In the genomic region with DNA sequence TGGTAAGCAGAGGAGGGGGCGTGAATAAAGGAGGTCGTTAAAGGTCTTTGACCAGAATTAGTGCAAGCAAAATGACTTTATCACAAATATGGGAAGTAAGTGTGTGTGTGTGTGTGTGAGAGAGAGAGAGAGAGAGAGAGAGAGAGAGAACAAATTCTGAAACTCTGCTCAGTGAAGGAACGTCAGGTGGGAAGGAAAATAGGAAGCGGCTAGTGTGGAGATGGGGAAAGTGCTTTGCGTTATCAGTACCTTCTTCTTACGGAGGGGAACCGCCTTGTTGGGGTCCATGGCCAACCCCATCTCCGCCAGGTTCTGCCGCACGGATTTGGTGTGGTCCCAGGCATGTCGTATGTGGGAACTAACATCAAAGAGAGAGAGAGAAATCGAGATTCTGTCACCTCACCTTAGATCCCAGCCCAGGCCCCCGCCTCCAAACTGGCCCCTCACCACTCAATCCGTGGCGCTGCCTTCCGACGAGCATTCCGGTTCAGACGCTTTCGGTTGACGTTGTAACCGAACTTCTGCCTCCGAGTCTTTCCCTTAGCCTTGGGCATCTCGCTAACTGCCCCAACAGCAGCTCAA, we compare ENCODE assay signal across 8 mouse cellular contexts. TPM values are rescaled to one million over a fixed set of nuclear protein-coding genes. Genes with fewer than 3 reads are reported as not detected.
DNase-seq lines count a peak whose midpoint lies in the region; ATAC-seq and TF ChIP-seq lines count a peak whose summit lies in the region.

No protein-coding gene starts in this region.

- peak overlapping the region; percentile 34 for H3K27ac ChIP-seq in kidney, embryonic 16.5 days (ENCODE audit: low read length)
- no peak overlapping the region for H3K27ac ChIP-seq in cortical plate, adult 2 months (ENCODE audit: insufficient read depth, low read length)
- H3K27ac ChIP-seq in intestine, embryonic 14.5 days (ENCODE audit: low read depth): no peak overlapping the region
- H3K27ac ChIP-seq in midbrain, embryonic 16.5 days (ENCODE audit: low read length): 0 out of 2 replicates have a peak overlapping the region, but pooled peaks have one; percentile 15

- no peaks in the 10 kb centered on the region for H3K9me3 ChIP-seq in kidney, embryonic 16.5 days (ENCODE audit: low read length)
- H3K9me3 ChIP-seq in intestine, embryonic 14.5 days (ENCODE audit: control insufficient read depth, low read length): no peaks in the 10 kb centered on the region
- H3K9me3 ChIP-seq in midbrain, embryonic 16.5 days (replicated peaks; ENCODE audit: control insufficient read depth, low read length, poor library complexity, severe bottlenecking): no peaks in the 10 kb centered on the region

- WGBS in kidney, embryonic 16.5 days: 1% methylated on average over 24 of the region's 24 CpGs
- 1% methylated on average over 24 of the region's 24 CpGs for WGBS in intestine, embryonic 14.5 days
- 2% methylated on average over 24 of the region's 24 CpGs for WGBS in midbrain, embryonic 16.5 days

- peaks cover 25% of the 10 kb centered on the region for H3K36me3 ChIP-seq in kidney, embryonic 16.5 days (ENCODE audit: insufficient read depth, low read length)
- peaks cover 51% of the 10 kb centered on the region for H3K36me3 ChIP-seq in intestine, embryonic 14.5 days (ENCODE audit: control insufficient read depth, insufficient read depth, low read length)
- H3K36me3 ChIP-seq in midbrain, embryonic 16.5 days (ENCODE audit: control insufficient read depth, insufficient read depth, low read length): peaks cover 5% of the 10 kb centered on the region; the same call in 1 of the 2 replicates

- TF ChIP-seq POLR2A in cortical plate, adult 2 months (IDR thresholded peaks at IDR 0.05; ENCODE audit: extremely low read depth, insufficient read depth, low read length): no peak

- no peaks in the 10 kb centered on the region for H3K27me3 ChIP-seq in kidney, embryonic 16.5 days (ENCODE audit: insufficient read depth, low read length)
- no peaks in the 10 kb centered on the region for H3K27me3 ChIP-seq in intestine, embryonic 14.5 days (replicated peaks; ENCODE audit: control insufficient read depth, insufficient read depth, low read length)
- H3K27me3 ChIP-seq in midbrain, embryonic 16.5 days (ENCODE audit: control insufficient read depth, insufficient read depth, low read depth, low read length): no peaks in the 10 kb centered on the region

- H3K4me1 ChIP-seq in kidney, embryonic 16.5 days (ENCODE audit: insufficient read depth, low read length): peaks cover 20% of the 10 kb centered on the region
- H3K4me1 ChIP-seq in cortical plate, adult 2 months (ENCODE audit: control insufficient read depth, insufficient read depth, low read length): peaks cover 5% of the 10 kb centered on the region; the same call in 1 of the 2 replicates
- peaks cover 13% of the 10 kb centered on the region; the same call in 1 of the 2 replicates for H3K4me1 ChIP-seq in intestine, embryonic 14.5 days (replicated peaks; ENCODE audit: control insufficient read depth, insufficient read depth, low read length)
- H3K4me1 ChIP-seq in midbrain, embryonic 16.5 days (ENCODE audit: control insufficient read depth, insufficient read depth, low read length): peaks cover 22% of the 10 kb centered on the region

- TF ChIP-seq CTCF in cortical plate, adult 2 months (IDR thresholded peaks at IDR 0.05; ENCODE audit: extremely low read depth, insufficient read depth, low read length): no peak

- ATAC-seq in kidney, embryonic 16.5 days (ENCODE audit: low FRiP score, low TSS enrichment): peak; percentile 29
- peak; percentile 10 for ATAC-seq in intestine, embryonic 14.5 days (replicated peaks; ENCODE audit: low FRiP score, low TSS enrichment, low read depth)
- peak; percentile 49 for ATAC-seq in midbrain, embryonic 16.5 days

- H3K4me2 ChIP-seq in kidney, embryonic 16.5 days (replicated peaks; ENCODE audit: low read depth, low read length): peak overlapping the region; percentile 66
- peak overlapping the region; percentile 72 for H3K4me2 ChIP-seq in intestine, embryonic 14.5 days (ENCODE audit: low read length)
- peak overlapping the region; percentile 58 for H3K4me2 ChIP-seq in midbrain, embryonic 16.5 days (ENCODE audit: low read length)

- peak overlapping the region; percentile 95 for H3K9ac ChIP-seq in kidney, embryonic 16.5 days (replicated peaks; ENCODE audit: low read length)
- peak overlapping the region; percentile 84 for H3K9ac ChIP-seq in intestine, embryonic 14.5 days (ENCODE audit: low read length)
- peak overlapping the region; percentile 64 for H3K9ac ChIP-seq in midbrain, embryonic 16.5 days (ENCODE audit: low read depth, low read length)

- DNase-seq in kidney, postnatal 25 days: no peak
- no peak for DNase-seq in intestine, embryonic 14.5 days (ENCODE audit: low spot score)
- no peak for DNase-seq in gastrocnemius, adult 18-20 months (ENCODE audit: low spot score)
- no peak for DNase-seq in urinary bladder, postnatal 4 days (ENCODE audit: low spot score in 2 of 2)
- no peak for DNase-seq in frontal cortex, postnatal 36 days (ENCODE audit: low spot score in 2 of 2)

- H3K4me3 ChIP-seq in kidney, embryonic 16.5 days (ENCODE audit: low read length): peak overlapping the region; percentile 98
- peak overlapping the region; percentile 49 for H3K4me3 ChIP-seq in cortical plate, adult 2 months (ENCODE audit: insufficient read depth, low read length)
- H3K4me3 ChIP-seq in intestine, embryonic 14.5 days (ENCODE audit: low read depth, low read length): peak overlapping the region; percentile 87
- peak overlapping the region; percentile 85 for H3K4me3 ChIP-seq in midbrain, embryonic 16.5 days (ENCODE audit: low read depth, low read length)

RNA-seq across cellular contexts. Expression of gene Nop16, which starts 0.4 kb away (rescaled TPM):
- 97.6 and 106 TPM in 2 replicates for polyA plus RNA-seq in kidney, embryonic 16.5 days (2015; fragmentation: Nextera tagmentation; extraction: Ambion mirVana)
- polyA plus RNA-seq in cortical plate, adult 2 months (2012; rRNA removed): 25.4 and 26.0 TPM in 2 replicates
- polyA plus RNA-seq in intestine, embryonic 14.5 days (2014; fragmentation: Nextera tagmentation; extraction: Ambion mirVana): 78.8 and 91.5 TPM in 2 replicates
- polyA plus RNA-seq in midbrain, embryonic 16.5 days (2015; fragmentation: Nextera tagmentation; extraction: Ambion mirVana): 61.7 and 68.0 TPM in 2 replicates
- 10 to 100 TPM; 16.3 to 19.7 TPM for total RNA-seq in gastrocnemius, adult 18-20 months (2021)

RNA-seq across cellular contexts. Expression of gene Higd2a, which starts 0.5 kb away (rescaled TPM):
- 203 and 208 TPM in 2 replicates for polyA plus RNA-seq in kidney, embryonic 16.5 days (2015; fragmentation: Nextera tagmentation; extraction: Ambion mirVana)
- 238 and 245 TPM in 2 replicates for polyA plus RNA-seq in cortical plate, adult 2 months (2012; rRNA removed)
- polyA plus RNA-seq in intestine, embryonic 14.5 days (2014; fragmentation: Nextera tagmentation; extraction: Ambion mirVana): 221 and 239 TPM in 2 replicates
- 225 and 240 TPM in 2 replicates for polyA plus RNA-seq in midbrain, embryonic 16.5 days (2015; fragmentation: Nextera tagmentation; extraction: Ambion mirVana)
- 100 to 1,000 TPM; 151 to 154 TPM for total RNA-seq in gastrocnemius, adult 18-20 months (2021)

RNA-seq across cellular contexts. Expression of gene Arl10, which starts 14.7 kb away (rescaled TPM):
- 31.8 and 37.8 TPM in 2 replicates for polyA plus RNA-seq in kidney, embryonic 16.5 days (2015; fragmentation: Nextera tagmentation; extraction: Ambion mirVana)
- polyA plus RNA-seq in cortical plate, adult 2 months (2012; rRNA removed): 20.1 and 20.4 TPM in 2 replicates
- polyA plus RNA-seq in intestine, embryonic 14.5 days (2014; fragmentation: Nextera tagmentation; extraction: Ambion mirVana): 25.4 and 26.4 TPM in 2 replicates
- polyA plus RNA-seq in midbrain, embryonic 16.5 days (2015; fragmentation: Nextera tagmentation; extraction: Ambion mirVana): 114 TPM in 2 replicates
- 1 to 10 TPM; 2.6 TPM for total RNA-seq in gastrocnemius, adult 18-20 months (2021)

RNA-seq across cellular contexts. Expression of gene Cltb, which starts 21.6 kb away (rescaled TPM):
- 45.2 and 47.1 TPM in 2 replicates for polyA plus RNA-seq in kidney, embryonic 16.5 days (2015; fragmentation: Nextera tagmentation; extraction: Ambion mirVana)
- 284 and 289 TPM in 2 replicates for polyA plus RNA-seq in cortical plate, adult 2 months (2012; rRNA removed)
- 43.6 and 49.6 TPM in 2 replicates for polyA plus RNA-seq in intestine, embryonic 14.5 days (2014; fragmentation: Nextera tagmentation; extraction: Ambion mirVana)
- 220 and 232 TPM in 2 replicates for polyA plus RNA-seq in midbrain, embryonic 16.5 days (2015; fragmentation: Nextera tagmentation; extraction: Ambion mirVana)
- 100 to 1,000 TPM; 157 to 180 TPM for total RNA-seq in gastrocnemius, adult 18-20 months (2021)

RNA-seq across cellular contexts. Expression of gene 4833439L19Rik, which starts 24.3 kb away (rescaled TPM):
- polyA plus RNA-seq in kidney, embryonic 16.5 days (2015; fragmentation: Nextera tagmentation; extraction: Ambion mirVana): 202 and 205 TPM in 2 replicates
- 173 and 181 TPM in 2 replicates for polyA plus RNA-seq in cortical plate, adult 2 months (2012; rRNA removed)
- polyA plus RNA-seq in intestine, embryonic 14.5 days (2014; fragmentation: Nextera tagmentation; extraction: Ambion mirVana): 128 and 136 TPM in 2 replicates
- 271 and 272 TPM in 2 replicates for polyA plus RNA-seq in midbrain, embryonic 16.5 days (2015; fragmentation: Nextera tagmentation; extraction: Ambion mirVana)
- 100 to 1,000 TPM; 203 to 215 TPM for total RNA-seq in gastrocnemius, adult 18-20 months (2021)

Comparison
In these comparisons a context has a peak if more than half of its experiments do, and no peak if none do; other contexts are left out.
1. H3K27ac ChIP-seq: peak in kidney, embryonic 16.5 days (single experiment) and midbrain, embryonic 16.5 days (single experiment); none in cortical plate, adult 2 months (single experiment) and intestine, embryonic 14.5 days (single experiment).
2. Peak in every context shown above with its lines, with median percentiles within 50 percentile points of each other: ATAC-seq, H3K4me2 ChIP-seq, H3K4me3 ChIP-seq and H3K9ac ChIP-seq.